Mouse (Mus musculus) liver, postnatal 0 days (tissue): ENCODE measurements at regions not wholly inside any gene's neighbourhood (a gene's known extent, or its start where the extent isn't known, plus 50 kb on each side); places are given as distances from the start of the nearest gene placed in this dataset.

Experiments
- ATAC-seq: fragments of 200-750 bp; cut with Nextera tagmentation; 2 replicates; pipeline ENCODE4 v1.8.0; 2017; ENCODE audit warnings: mild to moderate bottlenecking, moderate library complexity
- DNase-seq: peaks from one replicate; pipeline ENCODE4 v3.0.0-alpha.2; 2016
- H3K27ac ChIP-seq: fragments of 300-500 bp; sonication (generic); 2 replicates; pipeline ENCODE4 v1.5.1; 2014; ENCODE audit warnings: antibody characterized with exemption, moderate library complexity, mild to moderate bottlenecking, low read depth
- H3K27me3 ChIP-seq: fragments of 300-500 bp; sonication (generic); 2 replicates; pipeline ENCODE4 v1.6.1; 2014; ENCODE audit warnings: low read length, control low read depth, mixed read lengths; ENCODE audit not compliant: insufficient read depth
- H3K36me3 ChIP-seq: fragments of 300-500 bp; sonication (generic); replicated peaks from 2 replicates; pipeline ENCODE4 v1.6.1; 2014; ENCODE audit warnings: mild to moderate bottlenecking, control low read depth, low read length, moderate library complexity, mixed read lengths; ENCODE audit not compliant: insufficient read depth
- H3K4me1 ChIP-seq: fragments of 300-500 bp; sonication (generic); 2 replicates; pipeline ENCODE4 v1.6.1; 2014; ENCODE audit warnings: antibody characterized with exemption, mild to moderate bottlenecking, control low read depth; ENCODE audit not compliant: insufficient read depth
- H3K4me2 ChIP-seq: fragments of 300-500 bp; sonication (generic); 2 replicates; pipeline ENCODE4 v1.6.1; 2014; ENCODE audit warnings: low read depth, mild to moderate bottlenecking, low read length, moderate library complexity, mixed read lengths
- H3K4me3 ChIP-seq: fragments of 300-500 bp; sonication (generic); 2 replicates; pipeline ENCODE4 v1.5.1; 2014; ENCODE audit warnings: low read depth, low read length
- H3K9ac ChIP-seq: fragments of 300-500 bp; sonication (generic); replicated peaks from 2 replicates; pipeline ENCODE4 v1.6.1; 2014; ENCODE audit warnings: mild to moderate bottlenecking, moderate library complexity
- H3K9me3 ChIP-seq: fragments of 300-500 bp; sonication (generic); 2 replicates; pipeline ENCODE4 v1.6.1; 2016; ENCODE audit warnings: mild to moderate bottlenecking, control low read depth, low read length, mixed read lengths
- CTCF ChIP-seq: sonication (generic); IDR thresholded peaks from 2 replicates; pipeline ENCODE4 v1.5.1; 2016; ENCODE audit warnings: antibody characterized with exemption, low read depth
- EP300 ChIP-seq: IDR thresholded peaks from 2 replicates; pipeline ENCODE4 v1.6.1; 2016; ENCODE audit warnings: antibody characterized with exemption, low read depth, mild to moderate bottlenecking
- WGBS: fragments of 180-500 bp; shearing (Covaris S2); extraction: QIAGEN DNeasy Blood & Tissue Kit; methylation state at CpG from one replicate; pipeline ENCODE4 v1.1.7; 2014; ENCODE audit not compliant: insufficient replicate concordance; 5-methylcytosine and 5-hydroxymethylcytosine counted together

DNA sequence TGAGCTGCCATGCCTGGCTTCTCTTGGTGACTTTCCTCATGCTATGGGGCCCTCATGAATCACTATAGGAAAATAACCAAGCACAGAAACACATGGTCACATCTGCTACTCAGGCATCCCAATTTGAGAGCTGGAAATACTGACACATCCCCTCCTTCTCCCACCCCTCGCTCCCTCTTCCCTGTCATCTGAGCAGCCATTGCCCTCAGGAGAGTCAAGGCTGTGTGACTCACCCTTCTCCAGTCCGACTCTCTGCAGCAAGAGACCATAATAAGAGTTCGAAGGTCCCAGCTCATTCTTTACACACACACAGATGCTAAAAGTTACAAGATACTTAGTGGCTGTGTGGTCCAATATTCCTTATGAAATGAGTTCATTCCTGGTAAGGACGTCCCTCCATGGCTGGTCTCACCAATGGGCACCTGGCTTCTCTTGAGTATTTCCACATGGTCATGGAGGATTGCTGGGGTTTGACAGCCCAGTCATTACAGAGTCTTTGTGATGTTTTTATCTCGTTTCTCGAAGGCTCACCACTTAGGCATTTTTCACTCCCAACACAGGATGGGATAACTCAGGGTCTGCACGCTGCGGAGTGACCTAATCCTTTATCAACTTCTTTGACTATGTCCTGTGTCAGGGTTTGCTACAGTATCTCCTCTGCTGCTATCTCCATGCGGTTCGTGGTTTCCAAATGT, 74.8 kb upstream of the Lnx1 start:
- ATAC-seq, result no peak
- Histone ChIP-seq H3K9me3 (no peaks in the 10 kb centered on the region), H3K4me2 (no peak overlapping the region), H3K9ac (no peak overlapping the region), H3K27me3 (no peaks in the 10 kb centered on the region), H3K36me3 (no peaks in the 10 kb centered on the region), H3K27ac (no peak overlapping the region), H3K4me3 (no peak overlapping the region), H3K4me1 (no peaks in the 10 kb centered on the region)
- TF ChIP-seq CTCF, result no peak
- TF ChIP-seq EP300, result no peak
- DNase-seq, result no peak
- WGBS, result 68% methylated on average over 10 of the region's 10 CpGs

DNA sequence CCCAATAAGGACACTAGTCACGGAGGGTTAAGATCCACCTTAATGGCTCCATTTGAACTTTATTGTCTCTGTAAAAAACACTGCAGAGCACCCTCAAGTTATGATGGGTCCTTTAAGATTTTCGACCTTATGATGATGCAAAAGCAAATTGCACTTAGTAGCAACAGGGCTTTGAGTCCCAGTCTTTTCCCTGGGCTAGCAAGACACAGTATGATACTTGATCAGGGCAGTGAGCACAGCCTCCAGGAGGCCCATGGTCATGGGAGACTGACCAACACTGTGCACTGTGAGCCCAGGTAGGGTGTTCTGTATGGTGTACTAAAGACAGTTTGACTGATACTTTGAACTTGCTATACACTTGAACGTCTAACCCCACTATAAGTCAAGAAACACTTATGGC, 73.4 kb upstream of the Lnx1 start:
- no peaks in the 10 kb centered on the region for H3K9me3 ChIP-seq
- no peak overlapping the region for H3K4me2 ChIP-seq
- WGBS, result 72% methylated on average over 3 of the region's 3 CpGs
- no peaks in the 10 kb centered on the region for H3K27me3 ChIP-seq
- TF ChIP-seq EP300 (no peak), CTCF (no peak)
- no peaks in the 10 kb centered on the region for H3K36me3 ChIP-seq
- ATAC-seq (no peak), DNase-seq (no peak)
- no peak overlapping the region for H3K4me3 ChIP-seq
- no peak overlapping the region for H3K9ac ChIP-seq
- H3K27ac ChIP-seq, result no peak overlapping the region
- no peaks in the 10 kb centered on the region for H3K4me1 ChIP-seq

DNA sequence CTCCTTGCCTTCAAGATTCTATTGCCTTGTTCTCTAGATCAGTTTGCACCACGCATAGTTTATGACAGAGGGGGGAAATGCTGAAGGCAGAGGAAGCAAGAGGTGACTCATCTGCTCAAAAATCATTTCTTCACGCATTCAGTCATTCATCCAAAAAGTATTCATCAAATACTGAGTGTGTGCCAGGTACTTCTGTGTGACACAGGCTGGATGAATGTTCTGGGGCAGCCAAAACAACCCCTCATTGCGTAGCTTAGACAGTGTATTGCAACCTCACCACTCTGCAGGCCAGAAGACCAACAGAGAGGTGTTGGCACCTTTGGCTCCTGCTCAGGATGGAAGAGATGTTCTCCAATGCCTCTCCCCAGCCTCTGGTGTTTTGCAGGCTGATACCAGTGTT, 72.9 kb upstream of the Lnx1 start:
- TF ChIP-seq CTCF (no peak), EP300 (no peak)
- no peak overlapping the region for H3K27ac ChIP-seq
- no peaks in the 10 kb centered on the region for H3K9me3 ChIP-seq
- H3K36me3 ChIP-seq, result no peaks in the 10 kb centered on the region
- WGBS, result 66% methylated on average over 3 of the region's 3 CpGs
- H3K4me2 ChIP-seq, result no peak overlapping the region
- no peaks in the 10 kb centered on the region for H3K27me3 ChIP-seq
- no peak overlapping the region for H3K4me3 ChIP-seq
- no peak for ATAC-seq
- H3K4me1 ChIP-seq, result no peaks in the 10 kb centered on the region
- DNase-seq, result no peak
- H3K9ac ChIP-seq, result no peak overlapping the region

DNA sequence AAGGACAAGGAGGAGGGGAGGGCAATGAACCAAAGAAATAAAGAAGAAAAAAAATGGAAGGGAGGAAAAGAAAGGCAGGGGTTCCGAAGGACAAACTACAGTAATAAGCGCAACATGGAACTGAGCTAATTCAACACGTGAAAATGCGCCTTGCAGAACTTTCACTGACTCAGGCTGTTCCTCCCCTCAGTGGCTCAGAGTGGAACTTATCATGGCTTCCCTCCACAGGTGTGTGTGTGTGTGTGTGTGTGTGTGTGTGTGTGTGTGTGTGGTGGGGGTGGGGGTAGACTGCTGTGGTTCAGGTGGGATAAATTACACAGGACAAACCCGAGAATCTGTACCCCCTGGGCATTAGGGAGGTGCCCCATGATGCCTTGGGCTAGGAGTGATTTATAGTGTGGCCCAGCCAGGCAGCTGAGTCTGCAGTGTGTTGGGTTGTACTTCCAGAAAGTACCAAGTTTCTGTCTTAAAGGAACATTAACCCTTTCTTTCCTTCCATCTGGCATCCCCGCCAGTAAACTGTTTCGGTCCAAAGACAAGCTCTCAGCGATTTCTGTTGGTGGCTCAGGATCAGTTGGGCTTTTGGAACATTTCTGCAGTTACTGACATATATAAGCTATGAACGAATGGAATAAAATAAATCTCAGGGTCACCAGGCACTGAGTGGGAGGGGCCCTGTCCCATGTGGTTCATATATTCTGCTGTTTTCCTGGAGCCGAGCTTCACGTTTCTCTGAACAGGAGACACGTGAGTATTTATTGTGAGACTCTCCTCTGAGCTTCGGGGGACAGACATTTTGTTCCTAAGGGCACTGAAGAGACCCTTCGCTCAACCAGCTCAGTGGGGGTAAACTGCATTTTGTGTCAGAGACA, 71.1 kb upstream of the Lnx1 start:
- H3K36me3 ChIP-seq, result no peaks in the 10 kb centered on the region
- H3K4me2 ChIP-seq, result no peak overlapping the region
- no peak overlapping the region for H3K9ac ChIP-seq
- no peaks in the 10 kb centered on the region for H3K27me3 ChIP-seq
- WGBS, result 76% methylated on average over 14 of the region's 14 CpGs
- H3K4me1 ChIP-seq, result no peaks in the 10 kb centered on the region
- DNase-seq (no peak), ATAC-seq (no peak)
- H3K4me3 ChIP-seq, result no peak overlapping the region
- no peak for TF ChIP-seq EP300
- no peak for TF ChIP-seq CTCF
- H3K27ac ChIP-seq, result no peak overlapping the region
- no peaks in the 10 kb centered on the region for H3K9me3 ChIP-seq

DNA sequence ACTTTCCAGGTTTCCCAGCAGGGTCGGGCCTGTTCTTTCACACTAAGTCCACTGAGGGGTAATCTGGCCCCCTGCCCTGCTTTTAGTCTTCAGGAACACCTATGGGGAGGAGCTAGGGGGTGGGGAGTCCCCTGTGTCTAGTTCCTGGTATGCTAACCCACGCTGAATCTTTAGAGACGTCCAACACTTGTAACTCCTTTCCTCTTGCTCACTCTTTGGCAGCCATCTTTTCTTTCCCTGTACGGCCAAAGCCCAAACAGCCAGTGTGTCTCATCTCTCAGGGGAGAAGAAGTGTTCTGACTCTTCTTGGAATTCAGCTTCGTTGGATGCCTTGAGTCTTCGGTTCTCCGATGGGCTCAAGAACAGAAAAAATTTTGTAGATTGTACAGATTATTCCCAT, 68.4 kb upstream of the Lnx1 start:
- WGBS, result 64% methylated on average over 7 of the region's 7 CpGs

DNA sequence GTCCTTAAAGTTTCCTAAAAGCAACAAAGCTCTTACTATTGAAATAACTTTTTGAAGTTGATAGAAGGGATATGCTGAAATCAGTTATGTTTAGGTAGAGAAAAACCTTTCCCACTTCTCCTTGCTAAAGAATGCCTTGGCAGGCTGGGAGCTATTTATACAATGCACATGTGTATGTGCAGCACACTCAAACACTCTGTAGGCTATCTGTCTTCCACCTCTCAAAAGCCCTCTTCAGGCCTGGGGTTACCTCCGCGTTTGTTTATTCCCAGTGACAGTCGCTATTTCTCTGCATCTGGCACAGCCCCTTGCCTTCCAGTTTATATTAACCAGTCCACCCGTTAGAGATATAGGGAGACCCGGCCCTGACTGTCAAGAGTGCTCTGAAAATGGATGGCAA, 66.3 kb upstream of the Lnx1 start:
- no peaks in the 10 kb centered on the region for H3K4me1 ChIP-seq
- no peaks in the 10 kb centered on the region for H3K9me3 ChIP-seq
- no peak overlapping the region for H3K27ac ChIP-seq
- H3K9ac ChIP-seq, result no peak overlapping the region
- ATAC-seq (no peak), DNase-seq (no peak)
- H3K4me2 ChIP-seq, result no peak overlapping the region
- H3K36me3 ChIP-seq, result no peaks in the 10 kb centered on the region
- no peak overlapping the region for H3K4me3 ChIP-seq
- 50% methylated on average over 5 of the region's 5 CpGs for WGBS
- no peaks in the 10 kb centered on the region for H3K27me3 ChIP-seq
- TF ChIP-seq CTCF (no peak), EP300 (no peak)

More for the DNA sequence above, 68.4 kb upstream of the Lnx1 start:
- DNase-seq (no peak), ATAC-seq (no peak)
- Histone ChIP-seq H3K9ac (no peak overlapping the region), H3K4me3 (no peak overlapping the region), H3K27ac (no peak overlapping the region), H3K27me3 (no peaks in the 10 kb centered on the region), H3K4me2 (no peak overlapping the region), H3K9me3 (no peaks in the 10 kb centered on the region), H3K36me3 (no peaks in the 10 kb centered on the region), H3K4me1 (no peaks in the 10 kb centered on the region)
- TF ChIP-seq CTCF, result no peak
